Mouse (Mus musculus): ENCODE measurements around the gene C530008M17Rik.

C530008M17Rik gene

GRCm38 (mm10) chr5:76837018-76837417 is 180.7 kb downstream of the C530008M17Rik start:
- DNase-seq (ENCODE audit: low spot score): no peak

- no peak for DNase-seq (ENCODE audit: low spot score)
Observed at GRCm38 (mm10) chr5:76839786-76840185, 183.5 kb downstream of the C530008M17Rik start.

DNA sequence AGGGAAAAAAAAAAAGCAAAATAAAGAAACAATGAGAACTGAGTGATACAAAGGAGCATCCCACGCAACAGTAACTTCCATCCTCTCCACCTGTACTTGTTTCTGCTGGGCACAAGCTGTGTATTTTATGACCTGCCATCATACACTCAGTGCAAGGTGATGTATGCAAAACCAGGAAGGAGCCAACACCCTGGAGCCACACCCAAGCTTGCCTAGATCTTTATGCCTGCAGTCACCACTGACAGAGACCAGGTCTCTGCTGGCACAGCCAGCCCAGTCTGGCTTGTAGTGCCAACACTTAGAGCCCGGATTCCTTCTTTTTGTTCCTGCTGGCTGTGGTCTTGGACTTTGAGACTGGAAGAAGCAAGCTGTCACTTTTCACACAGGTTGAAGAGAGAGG is 185.5 kb downstream of the C530008M17Rik start:
- DNase-seq (ENCODE audit: low spot score): no peak

GRCm38 (mm10) chr5:76843448-76843847 is 187.1 kb downstream of the C530008M17Rik start:
- peak; percentile 74 for DNase-seq (ENCODE audit: low spot score)

GRCm38 (mm10) chr5:76843851-76844419 is 187.6 kb downstream of the C530008M17Rik start:
- DNase-seq (ENCODE audit: low spot score): no peak

- DNase-seq (ENCODE audit: low spot score): no peak
Observed at GRCm38 (mm10) chr5:76844618-76845186, 188.4 kb downstream of the C530008M17Rik start.

DNA sequence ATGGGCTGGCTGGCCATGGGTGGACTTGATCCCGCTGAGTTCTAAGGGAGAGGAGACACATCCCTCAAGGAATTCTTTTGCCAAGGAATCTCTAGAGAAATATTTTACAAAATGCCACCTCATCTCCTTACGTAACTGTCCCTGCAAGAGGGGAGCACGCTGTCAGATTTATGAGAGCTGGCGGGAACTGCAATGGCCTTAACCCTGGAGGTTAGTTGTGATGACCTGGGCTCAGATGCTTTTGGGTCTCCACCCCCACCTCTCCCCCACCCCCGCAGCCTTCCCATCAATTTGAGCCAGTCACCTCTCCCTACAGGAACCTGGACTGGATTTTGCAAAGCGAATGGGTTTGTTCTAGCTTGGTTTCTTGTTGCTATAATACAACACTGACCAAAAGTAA is 190.8 kb downstream of the C530008M17Rik start:
- no peak for DNase-seq (ENCODE audit: low spot score)

DNA sequence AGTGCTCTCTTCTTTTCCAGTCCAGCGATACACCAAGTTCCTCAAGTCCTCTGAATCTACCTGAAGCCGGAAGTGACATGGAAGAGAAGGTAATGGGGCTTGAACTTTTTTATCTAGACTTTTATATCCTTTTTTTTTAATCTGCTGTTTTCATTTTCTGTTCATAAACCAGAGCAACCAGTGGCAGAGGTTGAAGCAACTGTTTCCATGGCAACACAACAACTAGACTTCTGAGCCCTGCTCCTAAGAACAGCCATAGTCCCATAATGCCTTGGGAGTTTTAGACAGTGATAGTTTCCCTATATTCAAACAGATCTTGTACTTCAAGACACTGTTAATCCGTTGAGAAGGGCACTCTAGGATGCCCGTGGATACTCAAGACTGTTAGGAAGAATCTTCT is 195.0 kb downstream of the C530008M17Rik start:
- DNase-seq (ENCODE audit: low spot score): no peak

GRCm38 (mm10) chr5:76853549-76853948 is 197.2 kb downstream of the C530008M17Rik start:
- peak; percentile 78 for DNase-seq (ENCODE audit: low spot score)

DNA sequence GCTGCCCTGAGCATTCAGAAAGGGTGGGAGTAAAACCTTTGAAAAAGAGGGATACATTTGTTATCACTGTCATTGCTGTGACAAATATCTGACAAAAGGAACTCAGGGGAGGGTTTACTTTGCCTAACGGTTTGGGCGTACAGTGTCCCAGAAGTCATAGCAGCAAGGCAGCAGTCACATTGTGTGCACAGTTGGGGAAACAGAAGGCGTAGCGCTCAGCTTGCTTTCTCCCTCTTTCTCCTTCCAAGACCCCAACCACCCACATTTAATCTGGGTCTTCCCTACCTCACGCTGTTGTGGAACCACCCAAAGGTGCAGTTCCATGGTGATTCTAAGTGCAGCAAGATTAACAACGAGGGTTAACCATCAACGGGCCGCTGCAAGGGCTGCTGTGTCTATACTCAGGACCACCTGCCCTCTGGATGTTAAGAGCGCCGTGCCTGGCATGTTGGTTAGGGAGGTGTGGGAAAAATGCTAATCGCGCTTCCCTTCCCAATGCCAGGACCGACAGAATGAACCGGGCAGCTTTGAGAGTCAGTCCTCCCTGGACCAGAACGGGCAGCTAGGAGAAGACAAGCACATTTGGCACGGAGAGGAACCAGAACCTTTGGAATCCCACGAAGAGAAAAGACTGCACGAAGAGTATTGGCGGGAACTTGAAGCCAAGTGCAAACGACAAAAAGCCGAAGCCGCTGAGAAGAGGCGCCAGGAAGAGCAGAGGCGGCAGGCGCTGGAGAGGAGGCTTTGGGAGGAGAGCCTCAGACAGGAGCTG is 199.7 kb downstream of the C530008M17Rik start:
- no peak for DNase-seq (ENCODE audit: low spot score)

DNA sequence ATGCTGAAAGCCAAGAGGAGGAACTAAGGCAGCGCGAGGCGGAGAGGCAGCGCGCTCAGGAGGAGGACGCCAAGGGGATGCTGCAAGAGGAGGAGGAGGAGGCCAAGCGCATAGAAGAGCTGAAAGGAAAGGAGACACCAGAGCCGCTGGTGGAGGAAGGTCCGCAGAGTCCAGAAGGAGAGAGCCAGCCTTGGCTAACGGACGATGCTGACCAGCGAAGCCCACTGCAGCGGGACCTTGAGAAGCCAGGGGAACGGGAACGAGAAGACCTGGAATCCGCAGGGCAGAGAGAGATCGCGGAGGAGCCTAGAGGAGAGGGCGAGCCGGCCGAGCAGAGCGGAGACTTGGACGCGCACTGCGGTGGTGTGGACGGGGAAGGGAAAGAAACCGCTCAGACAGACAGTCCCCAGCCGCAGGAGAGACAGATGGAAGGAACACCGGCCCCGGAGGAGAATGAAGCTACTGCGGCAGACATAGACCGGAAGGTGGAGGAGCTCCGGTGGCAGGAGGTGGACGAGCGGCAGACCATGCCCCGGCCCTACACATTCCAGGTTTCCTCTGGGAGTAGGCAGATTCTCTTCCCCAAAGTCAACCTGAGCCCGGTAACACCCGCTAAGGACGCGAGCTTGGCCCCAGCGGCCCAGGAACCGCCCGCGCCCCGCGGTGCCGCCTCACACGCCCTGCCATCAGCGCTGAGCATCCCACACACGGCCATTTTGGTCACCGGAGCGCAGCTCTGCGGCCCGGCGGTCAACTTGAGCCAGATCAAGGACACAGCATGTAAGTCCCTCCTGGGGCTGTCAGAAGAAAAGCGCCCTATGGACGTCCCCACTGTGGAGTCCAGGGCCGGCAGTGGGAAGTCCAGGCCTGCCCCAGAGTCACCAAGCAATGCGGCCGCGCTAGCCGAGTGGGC is 201.0 kb downstream of the C530008M17Rik start:
- no peak for DNase-seq (ENCODE audit: low spot score)

GRCm38 (mm10) chr5:76858444-76858843 is 202.1 kb downstream of the C530008M17Rik start:
- DNase-seq (ENCODE audit: low spot score): no peak

- no peak for DNase-seq (ENCODE audit: low spot score)
Observed at GRCm38 (mm10) chr5:76866819-76867218, 210.5 kb downstream of the C530008M17Rik start.

DNA sequence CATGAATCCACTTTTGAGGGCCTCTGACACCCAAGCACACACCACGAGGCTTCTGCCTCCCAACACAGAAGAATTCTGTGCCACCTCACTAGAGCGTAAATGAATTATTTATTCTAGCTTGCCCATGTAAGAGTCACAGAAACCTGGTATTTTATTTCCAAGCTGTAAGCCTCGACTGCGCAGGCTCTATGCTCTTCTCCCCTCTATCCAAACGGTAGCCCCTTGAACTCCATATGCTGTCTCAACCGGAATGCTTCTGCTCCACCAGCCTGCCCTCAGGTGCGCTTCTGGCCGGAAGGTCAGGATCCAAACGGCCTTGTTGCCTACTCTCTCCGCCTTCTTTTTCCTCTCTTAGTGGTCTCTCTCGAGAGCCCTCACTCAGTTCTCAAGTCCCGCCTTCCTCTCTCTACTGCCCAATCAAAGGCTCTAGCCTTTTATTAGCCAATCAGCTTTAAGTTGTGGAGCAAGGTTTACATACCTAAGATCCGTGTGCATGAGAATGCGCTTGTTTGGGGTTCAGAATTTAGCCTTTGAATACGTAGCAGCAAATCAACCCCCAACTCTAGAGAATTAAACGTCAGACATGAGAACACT is 212.5 kb downstream of the C530008M17Rik start:
- DNase-seq (ENCODE audit: low spot score): no peak

DNA sequence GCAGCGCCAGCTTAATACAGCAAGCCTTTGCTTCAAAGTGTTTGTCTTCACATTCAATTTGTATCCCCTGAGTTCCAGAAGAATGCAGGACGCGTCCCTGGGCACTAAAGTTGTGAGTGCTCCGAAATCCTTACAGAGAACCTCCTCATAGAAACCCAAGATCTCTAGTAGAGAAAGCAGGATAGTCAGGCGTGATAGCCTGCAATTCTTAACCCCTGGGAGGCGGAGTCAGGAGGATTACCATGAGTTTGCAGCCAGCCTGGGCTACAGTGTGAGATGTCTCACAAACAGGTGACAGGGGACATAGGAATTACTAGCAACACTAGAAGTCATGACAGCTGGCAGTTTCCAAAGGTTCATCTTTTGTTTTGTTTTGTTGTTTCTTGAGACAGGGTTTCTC is 213.2 kb downstream of the C530008M17Rik start:
- DNase-seq (ENCODE audit: low spot score): no peak

DNA sequence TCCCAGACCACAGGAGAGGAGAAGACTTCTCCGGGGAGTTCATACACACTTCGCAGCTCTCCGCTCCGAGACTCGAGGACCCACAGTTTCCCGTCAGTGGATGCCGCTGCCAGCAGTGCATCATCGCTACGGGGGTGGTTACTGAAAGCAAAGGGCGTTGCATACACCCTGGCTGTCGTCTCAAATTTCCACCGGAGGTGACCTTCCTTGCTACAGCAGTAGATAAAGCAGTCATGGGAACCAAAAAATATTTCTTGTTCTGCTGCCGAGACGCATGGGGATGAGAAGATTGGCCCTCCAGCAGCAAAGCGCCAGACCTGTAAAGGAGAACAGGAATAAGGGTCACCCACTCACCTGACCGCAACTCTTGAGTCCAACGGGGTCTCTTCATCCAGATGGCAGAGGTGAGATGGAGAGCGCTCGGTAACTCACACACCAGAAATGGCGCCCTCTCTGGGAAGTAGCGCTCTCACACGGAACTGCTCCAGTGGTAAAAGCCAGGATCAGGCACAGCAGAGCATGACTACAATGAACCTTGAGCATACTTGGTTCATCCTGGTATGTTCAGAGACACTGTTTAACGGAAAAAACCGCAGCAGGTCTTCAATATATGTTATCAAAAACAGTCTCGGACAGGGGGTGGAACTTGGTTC is 219.9 kb downstream of the C530008M17Rik start:
- no peak for DNase-seq (ENCODE audit: low spot score)

- no peak for DNase-seq (ENCODE audit: low spot score)
Observed at GRCm38 (mm10) chr5:76884107-76884506, 227.8 kb downstream of the C530008M17Rik start.

GRCm38 (mm10) chr5:76887011-76887410 is 230.7 kb downstream of the C530008M17Rik start:
- DNase-seq (ENCODE audit: low spot score): no peak

DNA sequence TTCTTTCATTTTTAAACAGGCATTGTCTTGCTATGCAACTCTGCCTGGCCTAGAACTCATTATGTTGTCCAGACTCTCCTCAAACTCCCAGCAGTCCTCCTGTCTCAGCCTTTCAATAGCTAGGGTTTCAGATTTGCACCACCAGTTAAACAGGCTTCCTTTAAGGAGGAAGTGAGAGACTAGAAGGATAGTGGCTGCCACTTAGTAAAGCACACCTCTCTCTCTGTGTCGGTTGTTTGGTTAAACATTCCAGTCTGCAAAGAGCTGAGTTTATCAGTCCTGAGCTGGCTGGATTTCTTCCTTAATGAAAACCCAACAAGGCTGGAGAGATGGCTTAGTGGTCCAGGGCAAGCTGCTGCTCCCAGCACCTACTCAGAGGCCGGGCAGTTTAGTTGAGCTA is 236.3 kb downstream of the C530008M17Rik start:
- DNase-seq (ENCODE audit: low spot score): no peak

DNA sequence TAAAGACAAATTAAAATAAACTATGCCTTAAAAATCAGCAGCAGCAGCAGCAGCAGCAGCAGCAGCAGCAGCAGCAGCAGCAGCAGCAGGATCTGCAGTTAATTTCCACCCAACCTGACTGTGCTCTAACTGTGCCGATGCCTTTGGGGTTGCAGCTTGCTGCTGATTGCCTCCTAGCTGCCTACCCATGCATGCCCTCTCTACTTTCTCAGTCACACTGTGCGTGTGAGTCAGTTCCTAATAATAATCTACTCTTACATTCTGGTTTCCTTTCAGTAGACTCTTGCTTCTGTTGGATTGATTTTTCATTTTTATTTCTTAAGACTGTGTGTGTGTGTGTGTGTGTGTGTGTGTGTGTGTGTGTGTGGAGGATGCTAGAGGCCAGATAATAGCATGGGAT is 236.8 kb downstream of the C530008M17Rik start:
- no peak for DNase-seq (ENCODE audit: low spot score)

DNA sequence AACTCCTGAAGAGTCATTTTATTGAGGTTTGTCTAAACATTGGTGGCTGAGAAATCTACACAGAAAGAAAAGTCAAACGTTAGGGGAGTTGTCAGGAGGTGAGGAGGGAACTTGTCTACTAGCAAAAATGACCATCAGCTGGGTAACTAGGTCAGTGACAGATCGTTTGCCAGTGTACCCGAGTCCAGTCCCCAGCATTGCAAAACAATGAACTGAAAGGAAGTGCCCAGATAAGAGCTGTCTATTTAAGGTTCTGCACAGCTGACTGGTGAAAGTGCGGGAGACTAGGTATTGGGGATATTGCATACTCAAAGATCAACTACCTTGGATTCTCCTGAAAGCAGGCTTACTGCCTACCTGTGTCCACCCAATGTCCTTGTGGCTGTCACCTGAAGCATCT is 245.8 kb downstream of the C530008M17Rik start:
- DNase-seq (ENCODE audit: low spot score): no peak
